Mouse (Mus musculus): ENCODE results near the gene 4931406P16Rik.

GRCm38 (mm10) chr7:34337268-34337667, 23.9 kb upstream of the 4931406P16Rik start:
- no peak for TF ChIP-seq CTCF (IDR thresholded peaks at IDR 0.05; ENCODE audit: extremely low read depth, insufficient read length, insufficient replicate concordance, low read depth, low read length)
- no peak for TF ChIP-seq POLR2A (IDR thresholded peaks at IDR 0.05; ENCODE audit: low read depth, low read length)

Measured in small intestine, adult 2 months (tissue).